Mouse (Mus musculus) left cerebral cortex, adult 11 months (tissue): ENCODE data around the gene Urm1.

ENCODE experiments used
- DNase-seq: peaks from one replicate; pipeline ENCODE4 v3.0.0; 2022; ENCODE audit warnings: low spot score

The Urm1 gene

GRCm38 (mm10) chr2:29827709-29828024 is 7.8 kb downstream of the Urm1 start:
- DNase-seq, result no peak

GRCm38 (mm10) chr2:29831106-29831505 is 11.2 kb downstream of the Urm1 start:
- DNase-seq, result peak; percentile 64

GRCm38 (mm10) chr2:29833796-29834195 is 13.9 kb downstream of the Urm1 start:
- no peak for DNase-seq

GRCm38 (mm10) chr2:29835391-29835899 is 15.6 kb downstream of the Urm1 start:
- no peak for DNase-seq

- DNase-seq, result no peak
Observed at GRCm38 (mm10) chr2:29839460-29839859, 19.6 kb downstream of the Urm1 start.

- DNase-seq, result no peak
Observed at GRCm38 (mm10) chr2:29843231-29844105, 23.6 kb downstream of the Urm1 start.

GRCm38 (mm10) chr2:29844115-29844514 is 24.2 kb downstream of the Urm1 start:
- no peak for DNase-seq

GRCm38 (mm10) chr2:29844661-29845060 is 24.8 kb downstream of the Urm1 start:
- DNase-seq, result no peak

- no peak for DNase-seq
Observed at GRCm38 (mm10) chr2:29845636-29846035, 25.8 kb downstream of the Urm1 start.

GRCm38 (mm10) chr2:29846061-29846853 is 26.4 kb downstream of the Urm1 start:
- DNase-seq, result no peak

- no peak for DNase-seq
Observed at GRCm38 (mm10) chr2:29846911-29847310, 27.0 kb downstream of the Urm1 start.

GRCm38 (mm10) chr2:29849041-29849440 is 29.2 kb downstream of the Urm1 start:
- DNase-seq, result no peak

- no peak for DNase-seq
Observed at GRCm38 (mm10) chr2:29849841-29850480, 30.1 kb downstream of the Urm1 start.

GRCm38 (mm10) chr2:29852957-29853485 is 33.1 kb downstream of the Urm1 start:
- no peak for DNase-seq

GRCm38 (mm10) chr2:29853736-29854135 is 33.9 kb downstream of the Urm1 start:
- DNase-seq, result no peak

GRCm38 (mm10) chr2:29855585-29856210 is 35.8 kb downstream of the Urm1 start:
- no peak for DNase-seq

GRCm38 (mm10) chr2:29856451-29857260 is 36.8 kb downstream of the Urm1 start:
- no peak for DNase-seq

GRCm38 (mm10) chr2:29857341-29857740 is 37.5 kb downstream of the Urm1 start:
- no peak for DNase-seq

- no peak for DNase-seq
Observed at GRCm38 (mm10) chr2:29857967-29858366, 38.1 kb downstream of the Urm1 start.

- DNase-seq, result no peak
Observed at GRCm38 (mm10) chr2:29858748-29859473, 39.0 kb downstream of the Urm1 start.
